Mouse (Mus musculus): ENCODE results near the gene Etv2.

The Etv2 gene

GRCm38 (mm10) chr7:30614454-30614853 is 21.2 kb downstream of the Etv2 start:
- DNase-seq (ENCODE audit: low read depth in 1 of 2, low spot score in 2 of 2) = no peak

GRCm38 (mm10) chr7:30613529-30614112 is 22.0 kb downstream of the Etv2 start:
- DNase-seq (ENCODE audit: low read depth in 1 of 2, low spot score in 2 of 2) = peak in 1 of 2 experiments; percentile 34

GRCm38 (mm10) chr7:30612654-30613402 is 22.8 kb downstream of the Etv2 start, which contains the start of gene Upk1a:
TSS of gene Upk1a (minus strand) at chr7:30612847.
- DNase-seq (ENCODE audit: low read depth in 1 of 2, low spot score in 2 of 2) = no peak

GRCm38 (mm10) chr7:30610043-30610442 is 25.6 kb downstream of the Etv2 start:
- no peak for DNase-seq (ENCODE audit: low read depth in 1 of 2, low spot score in 2 of 2)

GRCm38 (mm10) chr7:30608476-30608875 is 27.2 kb downstream of the Etv2 start:
- no peak for DNase-seq (ENCODE audit: low read depth in 1 of 2, low spot score in 2 of 2)

- DNase-seq (ENCODE audit: low read depth in 1 of 2, low spot score in 2 of 2) = peak in 1 of 2 experiments; percentile 43
Measured at GRCm38 (mm10) chr7:30607706-30608309, 27.8 kb downstream of the Etv2 start.

GRCm38 (mm10) chr7:30604944-30605343 is 30.7 kb downstream of the Etv2 start:
- DNase-seq (ENCODE audit: low read depth in 1 of 2, low spot score in 2 of 2) = no peak

GRCm38 (mm10) chr7:30604424-30604823 is 31.2 kb downstream of the Etv2 start:
- no peak for DNase-seq (ENCODE audit: low read depth in 1 of 2, low spot score in 2 of 2)

- no peak for DNase-seq (ENCODE audit: low read depth in 1 of 2, low spot score in 2 of 2)
Measured at GRCm38 (mm10) chr7:30602583-30602982, 33.1 kb downstream of the Etv2 start.

GRCm38 (mm10) chr7:30600651-30601050 is 35.0 kb downstream of the Etv2 start:
- DNase-seq (ENCODE audit: low read depth in 1 of 2, low spot score in 2 of 2) = no peak

GRCm38 (mm10) chr7:30599933-30600353 is 35.7 kb downstream of the Etv2 start:
- DNase-seq (ENCODE audit: low read depth in 1 of 2, low spot score in 2 of 2) = peak; percentile 21 to 26

- no peak for DNase-seq (ENCODE audit: low read depth in 1 of 2, low spot score in 2 of 2)
Measured at GRCm38 (mm10) chr7:30598786-30599185, 36.9 kb downstream of the Etv2 start, which contains the start of gene Zbtb32. TSS of gene Zbtb32 (minus strand) at chr7:30598909.

GRCm38 (mm10) chr7:30596811-30597210 is 38.8 kb downstream of the Etv2 start:
- DNase-seq (ENCODE audit: low read depth in 1 of 2, low spot score in 2 of 2) = no peak

- DNase-seq (ENCODE audit: low read depth in 1 of 2, low spot score in 2 of 2) = no peak
Measured at GRCm38 (mm10) chr7:30596093-30596492, 39.6 kb downstream of the Etv2 start.

- DNase-seq (ENCODE audit: low read depth in 1 of 2, low spot score in 2 of 2) = no peak
Measured at GRCm38 (mm10) chr7:30594510-30595024, 41.1 kb downstream of the Etv2 start.

- no peak for DNase-seq (ENCODE audit: low read depth in 1 of 2, low spot score in 2 of 2)
Measured at GRCm38 (mm10) chr7:30593579-30594509, 41.8 kb downstream of the Etv2 start.

GRCm38 (mm10) chr7:30592772-30593423 is 42.8 kb downstream of the Etv2 start:
- DNase-seq (ENCODE audit: low read depth in 1 of 2, low spot score in 2 of 2) = no peak

- no peak for DNase-seq (ENCODE audit: low read depth in 1 of 2, low spot score in 2 of 2)
Measured at GRCm38 (mm10) chr7:30591605-30591951, 44.1 kb downstream of the Etv2 start.

- DNase-seq (ENCODE audit: low read depth in 1 of 2, low spot score in 2 of 2) = no peak
Measured at GRCm38 (mm10) chr7:30590927-30591604, 44.6 kb downstream of the Etv2 start.

Data from monocyte, adult 2 months (primary cell).